Mouse (Mus musculus) megakaryocyte, adult 5-6 weeks (primary cell): ENCODE measurements around the gene Gm5485. TPM values are rescaled to one million over a fixed set of nuclear protein-coding genes. Genes with fewer than 3 reads are reported as not detected.

Experiments used
- ATAC-seq: 2 replicates; pipeline ENCODE4 v1.8.0; 2016; ENCODE audit warnings: mild to moderate bottlenecking, inconsistent platforms; ENCODE audit not compliant: poor library complexity, severe bottlenecking
- total RNA-seq, 2 experiments: library from RNA; stranded (forward) in 1 of 2; stranded (reverse) in 1 of 2; fragments of 153-499, 151-499 nt in 1 of 2; fragments of 221-1000, 200-1000 nt in 1 of 2; gene quantifications; 2 replicates each; pipeline versions ENCODE4 v1.2.3 to v1.2.4; 2015 to 2017

Gm5485 gene
- total RNA-seq (2015): not detected in 2 replicates
- not detected in 2 replicates for total RNA-seq (2017)

GRCm38 (mm10) chr16:48412246-48412645, at the start of gene Gm5485:
Gene Gm5485 (minus strand): TSS chr16:48412416.
- no peak for ATAC-seq

- no peak for ATAC-seq
Observed at GRCm38 (mm10) chr16:48453264-48453663, 41.0 kb upstream of the Gm5485 start.

DNA sequence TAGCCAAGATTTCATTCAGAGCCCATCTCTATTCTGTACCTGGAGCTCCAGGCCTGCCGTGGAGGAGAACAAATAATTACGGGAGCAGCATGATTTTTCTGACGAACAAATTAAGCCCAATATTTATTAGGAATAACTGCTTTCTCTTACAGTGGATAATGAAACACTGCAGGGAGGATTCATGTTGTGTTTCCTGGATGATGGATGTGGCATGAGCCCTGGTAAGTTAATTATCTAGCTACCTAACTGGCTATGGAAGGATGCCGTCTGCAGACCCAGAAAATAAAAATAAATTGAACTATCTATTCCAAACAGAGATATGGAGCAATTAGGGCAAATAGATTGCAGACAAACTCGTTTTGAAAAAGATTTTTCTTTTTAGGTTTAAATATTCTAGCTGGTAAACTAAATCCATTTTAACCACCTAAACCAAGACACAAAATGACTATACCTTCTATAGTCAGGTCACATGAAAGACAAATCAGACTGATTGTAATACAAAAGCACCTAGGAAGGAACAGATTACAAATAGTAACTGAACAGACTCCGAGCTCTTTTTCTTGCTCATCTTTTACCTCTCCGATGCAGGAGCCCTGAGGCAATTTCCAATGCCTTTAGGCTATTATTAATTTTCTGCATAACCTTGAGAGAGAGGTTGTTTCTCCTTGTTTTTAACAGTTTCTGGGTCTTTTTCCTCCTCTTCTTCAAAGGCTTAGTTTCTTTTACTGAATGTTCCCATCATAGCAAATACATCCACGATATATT, 34.1 kb upstream of the Gm5485 start:
- no peak for ATAC-seq

- ATAC-seq: no peak
Observed at GRCm38 (mm10) chr16:48444589-48444988, 32.4 kb upstream of the Gm5485 start.

DNA sequence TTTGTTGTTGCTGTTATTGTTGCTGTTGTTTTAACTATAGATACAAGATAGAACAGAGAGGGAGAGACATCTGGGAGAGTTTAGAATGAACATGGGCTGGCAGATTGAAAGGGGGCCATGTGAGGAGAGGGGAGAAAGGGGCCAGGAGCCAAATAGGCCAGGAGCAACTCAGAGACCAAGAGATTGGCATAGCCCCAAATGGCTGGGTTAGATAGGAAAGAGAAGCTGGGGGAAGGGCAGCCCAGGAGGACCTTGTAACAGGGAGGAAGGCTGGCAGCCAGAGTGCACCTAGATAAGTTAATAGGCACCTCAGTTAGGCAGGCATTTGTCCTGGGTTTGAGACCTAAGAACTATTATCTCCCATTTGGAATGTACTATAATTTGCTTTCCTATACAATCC, 25.3 kb upstream of the Gm5485 start:
- no peak for ATAC-seq

DNA sequence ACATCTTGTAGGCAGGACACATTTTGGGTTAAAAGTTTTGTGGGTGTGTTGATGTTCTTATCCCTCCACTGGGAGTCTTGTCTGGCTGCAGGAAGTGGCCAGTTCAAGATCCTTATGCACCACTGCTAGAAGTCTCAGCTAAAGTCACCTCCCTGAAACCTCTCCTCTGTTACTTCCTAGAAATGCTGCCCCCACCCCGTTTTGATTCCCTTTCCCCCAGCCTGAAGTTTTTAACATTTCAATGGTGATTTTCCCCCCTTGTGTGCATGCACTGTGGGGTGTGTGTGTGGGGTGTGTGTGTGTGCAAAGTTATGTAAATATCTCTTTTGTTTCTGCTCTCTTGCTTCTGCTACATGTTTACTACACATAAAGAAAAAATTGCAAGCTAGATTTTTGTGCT, 23.2 kb upstream of the Gm5485 start:
- ATAC-seq: no peak

DNA sequence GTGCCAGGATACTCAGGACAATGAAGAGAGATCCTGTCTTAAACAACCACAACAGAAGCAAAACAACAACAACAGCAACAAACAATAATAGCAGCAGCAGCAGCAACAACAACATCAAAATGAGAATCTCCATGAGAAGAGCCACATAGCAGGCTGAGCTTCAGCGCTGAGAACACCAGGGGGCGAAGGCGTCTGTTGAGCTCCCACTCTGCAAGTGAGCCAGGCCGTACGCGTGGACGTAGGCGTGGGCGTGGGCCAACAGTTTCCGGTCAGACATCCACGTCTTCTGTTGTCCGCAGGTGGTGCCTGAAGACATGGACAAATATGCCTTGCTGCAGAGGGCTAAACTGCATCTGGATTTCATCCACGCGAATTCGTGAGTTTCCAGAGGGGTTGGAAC, 18.8 kb upstream of the Gm5485 start, which contains the start of gene Morc1:
Gene Morc1, plus strand, starts transcription at position 211 of the 400 bp plus-strand sequence.
- no peak for ATAC-seq

DNA sequence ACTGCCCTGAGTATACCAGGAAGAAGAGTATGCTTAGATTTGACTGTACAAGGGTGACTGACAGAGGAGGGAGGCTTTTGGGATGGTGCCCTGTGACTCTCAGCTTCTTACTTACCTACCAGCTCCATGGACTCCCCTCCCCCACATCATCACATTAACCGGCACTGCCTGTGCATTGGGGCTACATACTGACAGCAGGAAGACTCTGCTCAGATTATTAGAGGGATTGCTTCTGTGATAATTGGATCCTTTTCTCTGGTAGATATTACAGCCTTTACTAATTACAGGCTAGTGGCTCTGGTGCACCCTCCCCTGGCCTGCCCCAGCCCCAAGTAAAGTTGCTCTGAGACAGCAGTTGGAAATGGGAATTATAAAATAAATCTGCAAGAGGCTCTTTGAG, 17.2 kb upstream of the Gm5485 start:
- ATAC-seq: no peak

GRCm38 (mm10) chr16:48424069-48424468, 11.9 kb upstream of the Gm5485 start:
- ATAC-seq: no peak

- ATAC-seq: no peak
Observed at GRCm38 (mm10) chr16:48422501-48422900, 10.3 kb upstream of the Gm5485 start.

DNA sequence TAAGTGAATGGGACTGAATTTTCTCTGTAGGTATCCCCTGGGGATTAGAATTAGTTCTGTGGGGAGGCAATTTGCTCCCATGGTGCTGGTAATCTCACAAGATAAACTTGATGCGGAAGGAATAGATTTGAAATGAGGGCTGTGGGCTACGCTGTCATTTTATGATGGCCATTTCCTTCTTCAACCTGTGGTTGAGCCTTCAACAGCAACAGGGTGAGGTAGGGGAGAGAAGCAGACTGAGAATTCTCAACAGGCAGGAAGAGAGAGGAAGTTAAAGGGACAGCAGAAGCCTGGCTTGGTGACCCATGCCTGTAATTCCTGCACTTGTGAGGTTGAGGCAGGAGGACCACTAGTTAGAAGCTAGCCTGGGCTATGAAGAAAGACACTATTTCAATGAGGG, 6.8 kb upstream of the Gm5485 start:
- ATAC-seq: no peak

DNA sequence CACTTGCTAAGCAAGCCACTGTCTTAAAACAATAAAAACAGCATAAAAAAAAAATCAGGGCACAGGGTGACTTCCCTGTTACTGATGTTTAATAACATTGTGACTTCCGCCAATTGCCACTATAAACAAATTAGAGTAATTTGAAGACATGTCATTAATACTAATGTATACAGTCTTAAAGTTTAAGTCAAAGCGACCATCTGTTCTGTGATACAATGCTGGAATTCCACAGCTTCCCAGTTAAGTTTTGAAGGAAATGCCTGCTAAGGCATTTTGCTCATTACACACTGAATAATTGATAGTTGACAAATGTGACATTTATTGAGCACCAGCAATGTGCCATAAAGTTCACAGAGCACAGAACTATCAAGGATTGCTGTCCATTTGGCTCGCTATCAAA, 6.3 kb upstream of the Gm5485 start:
- ATAC-seq: no peak

DNA sequence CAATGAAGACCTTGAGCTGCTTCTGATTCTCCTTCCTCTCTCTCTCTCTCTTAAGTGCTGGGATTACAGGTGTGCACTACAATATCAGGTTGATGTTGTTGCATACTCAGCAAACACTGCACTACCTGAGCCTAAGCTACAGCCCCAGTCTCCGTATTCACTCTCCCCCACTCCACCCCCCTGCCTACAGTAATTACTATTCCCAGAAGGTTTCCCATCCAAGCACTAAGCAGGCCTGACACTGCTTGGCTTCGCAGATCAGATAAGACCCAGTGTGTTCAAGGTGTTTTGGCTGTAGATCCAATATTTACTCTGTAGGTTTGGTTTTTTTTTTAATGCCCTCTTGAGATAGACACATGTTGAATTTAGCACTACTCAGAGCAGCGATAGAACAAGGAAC, 2.1 kb downstream of the Gm5485 start:
- ATAC-seq: no peak

- ATAC-seq: no peak
Observed at GRCm38 (mm10) chr16:48409580-48409979, 2.6 kb downstream of the Gm5485 start.

GRCm38 (mm10) chr16:48405674-48406403, 6.4 kb downstream of the Gm5485 start:
- ATAC-seq: no peak

GRCm38 (mm10) chr16:48404009-48404408, 8.2 kb downstream of the Gm5485 start:
- no peak for ATAC-seq

GRCm38 (mm10) chr16:48403423-48403822, 8.8 kb downstream of the Gm5485 start:
- 0 out of 2 replicates have a peak, but pooled peaks have one; percentile 21 for ATAC-seq

- no peak for ATAC-seq
Observed at GRCm38 (mm10) chr16:48402963-48403362, 9.3 kb downstream of the Gm5485 start.

DNA sequence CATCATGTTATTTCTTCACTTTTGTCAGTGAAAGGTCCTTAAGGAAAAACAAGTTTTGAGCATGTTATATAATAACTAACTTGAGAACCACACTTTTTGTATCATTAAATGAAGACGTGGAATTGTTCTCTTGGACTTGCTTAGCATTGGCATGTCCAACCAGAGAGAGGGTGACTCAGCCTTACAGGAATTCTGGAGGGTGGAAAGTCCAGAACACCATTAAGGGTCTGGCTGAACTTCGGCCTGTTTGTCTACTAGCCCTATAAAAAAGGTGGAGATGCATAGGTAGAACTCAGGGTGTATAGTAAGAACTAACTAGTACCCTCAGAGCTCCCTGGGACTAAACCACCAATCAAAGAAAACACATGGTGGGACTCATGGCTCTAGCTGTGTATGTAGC, 16.9 kb downstream of the Gm5485 start:
- ATAC-seq: no peak

DNA sequence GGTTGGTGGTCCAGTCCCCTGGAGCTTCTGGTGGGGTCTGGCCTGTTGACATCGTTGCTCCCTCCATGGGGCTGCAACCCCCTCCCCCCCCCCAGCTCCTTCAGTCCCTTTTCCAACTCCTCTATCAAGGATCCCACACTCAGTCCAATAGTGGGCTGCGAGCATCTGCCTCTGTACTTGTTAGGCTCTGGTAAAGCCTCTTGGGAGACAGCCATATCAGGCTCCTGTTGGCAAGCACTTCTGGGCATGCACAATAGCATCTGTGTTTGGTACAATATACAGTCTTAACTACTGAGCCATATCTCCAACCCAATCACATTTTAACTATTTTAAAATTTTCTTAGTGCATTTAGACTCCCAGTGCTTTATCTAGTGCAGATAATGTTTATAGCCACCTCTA, 25.2 kb downstream of the Gm5485 start:
- no peak for ATAC-seq

DNA sequence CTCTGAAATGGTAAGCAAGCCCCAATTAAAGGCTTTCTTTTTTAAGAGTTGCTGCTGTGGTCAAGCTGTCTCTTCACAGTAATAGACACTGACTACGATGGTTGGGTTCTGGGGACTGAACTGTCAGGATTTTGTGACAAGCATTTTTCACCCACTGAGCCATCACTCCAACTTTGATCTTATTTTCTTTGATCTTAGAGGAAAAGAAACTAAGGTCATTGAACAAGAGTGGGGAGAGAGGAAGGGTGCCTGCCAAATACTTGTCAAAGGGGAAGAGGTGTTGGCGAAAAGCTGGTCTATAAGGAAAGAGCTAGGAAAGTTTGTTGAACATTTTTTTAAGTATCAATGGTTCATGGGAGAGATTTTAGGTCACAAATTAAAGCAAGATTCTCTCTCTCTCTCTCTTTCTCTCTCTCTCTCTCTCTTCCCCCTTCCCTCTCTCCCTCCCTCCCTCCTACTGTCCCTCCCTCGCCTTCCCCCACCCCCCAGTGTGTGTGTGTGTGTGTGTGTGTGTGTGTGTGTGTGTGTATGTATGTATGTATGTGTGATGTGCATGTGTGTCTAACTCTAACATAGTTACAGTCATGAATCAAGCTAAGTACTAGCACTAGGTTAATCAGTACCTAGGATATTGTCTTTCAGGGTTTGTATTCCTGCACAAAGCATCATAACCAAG, 28.5 kb downstream of the Gm5485 start:
- no peak for ATAC-seq
